Mouse (Mus musculus) cerebellum, adult 2 months (tissue): ENCODE measurements at regions not wholly inside any gene's neighbourhood (a gene's known extent, or its start where the extent isn't known, plus 50 kb on each side); places are given as distances from the start of the nearest gene placed in this dataset.

Experiments used
- CTCF ChIP-seq: fragments of 200-500 bp; IDR thresholded peaks from 2 replicates; pipeline ENCODE4 v1.5.1; 2011; ENCODE audit warnings: low read depth, mild to moderate bottlenecking, control low read depth, low read length, moderate library complexity, borderline replicate concordance; ENCODE audit not compliant: insufficient read depth
- POLR2A ChIP-seq: fragments of 200-500 bp; IDR thresholded peaks from 2 replicates; pipeline ENCODE4 v1.6.1; 2011; ENCODE audit warnings: low read length, control low read depth, borderline replicate concordance; ENCODE audit not compliant: insufficient read depth

GRCm38 (mm10) chr10:119061958-119062599 lies 177.8 kb downstream of the Cand1 start:
- no peak for TF ChIP-seq POLR2A
- no peak for TF ChIP-seq CTCF
